Mouse (Mus musculus): ENCODE measurements around the gene Cntrob. TPM values are rescaled to one million over a fixed set of nuclear protein-coding genes. Genes with fewer than 3 reads are reported as not detected.

Gene Cntrob
- total RNA-seq, 1 experiment from 2014 or later: 10.7 TPM

GRCm38 (mm10) chr11:69298231-69298630 is 25.3 kb downstream of the Cntrob start:
- no peak for DNase-seq

DNA sequence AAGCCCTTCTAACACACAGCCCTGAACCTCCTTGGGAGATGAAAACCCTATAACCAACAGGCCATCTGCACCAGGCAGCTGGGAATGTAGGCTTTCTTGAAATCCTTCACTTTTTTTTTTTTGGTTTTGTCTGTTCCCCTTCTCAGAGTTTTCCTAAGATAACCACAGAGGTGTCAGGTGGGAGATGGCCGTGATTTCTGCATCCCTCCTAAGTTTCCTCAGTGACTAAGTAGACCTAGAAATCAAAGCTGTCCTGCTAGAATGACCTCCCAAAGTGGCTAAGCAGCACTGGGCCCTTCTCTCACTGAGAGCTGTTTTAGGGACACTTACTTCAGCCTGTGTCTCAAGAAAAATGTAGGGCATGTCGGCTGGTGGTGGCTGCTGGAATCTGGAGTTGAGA is 25.8 kb downstream of the Cntrob start:
- DNase-seq: no peak

- no peak for DNase-seq
These were observed 28.3 kb downstream of the Cntrob start for GRCm38 (mm10) chr11:69295286-69295685.

- no peak for DNase-seq
These were observed 32.5 kb downstream of the Cntrob start for GRCm38 (mm10) chr11:69291111-69291510.

GRCm38 (mm10) chr11:69277267-69277666 is 46.3 kb downstream of the Cntrob start:
- no peak for DNase-seq

- peak; percentile 69 for DNase-seq
These were observed 47.5 kb downstream of the Cntrob start for GRCm38 (mm10) chr11:69276081-69276480.

DNA sequence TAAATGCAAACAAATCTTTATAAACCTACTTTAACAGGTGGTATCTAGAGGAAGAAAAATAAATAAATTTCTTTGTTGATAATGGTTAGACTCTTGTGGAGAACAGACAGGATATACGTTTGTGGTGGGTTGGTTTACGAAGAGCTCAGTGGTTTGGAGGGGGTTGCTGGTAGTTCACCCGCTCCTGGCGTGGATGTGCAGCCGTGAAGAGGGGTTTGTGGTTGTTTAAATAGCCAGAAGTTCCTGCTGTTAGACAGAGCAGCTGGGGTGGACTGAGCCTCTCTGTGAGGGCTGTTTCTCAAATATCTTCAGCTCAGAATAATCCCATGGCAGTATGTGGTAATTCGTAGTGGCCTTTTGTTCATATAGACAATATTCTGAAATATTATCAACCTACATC is 47.9 kb downstream of the Cntrob start:
- DNase-seq: no peak

- peak; percentile 92 for DNase-seq
These were observed 51.3 kb downstream of the Cntrob start for GRCm38 (mm10) chr11:69272122-69272740.

DNA sequence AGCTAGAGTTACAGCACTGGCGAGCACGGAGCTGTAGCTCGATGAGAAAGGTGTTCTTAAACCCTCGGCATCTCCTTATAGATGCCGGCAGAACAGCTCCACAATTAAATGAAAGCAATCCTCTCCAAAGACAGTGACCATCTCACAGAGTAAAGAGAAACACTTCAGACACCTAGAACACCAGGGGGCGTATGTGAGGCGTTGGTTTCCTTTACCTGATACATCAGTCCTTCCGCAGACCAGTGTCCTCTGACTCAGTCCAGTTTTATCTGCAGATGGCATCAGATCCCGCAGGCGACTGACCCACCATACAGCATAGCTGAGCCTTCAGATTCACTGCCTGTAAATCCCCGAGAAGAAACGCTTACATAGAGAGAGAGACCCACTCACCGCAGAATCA is 54.0 kb downstream of the Cntrob start:
- DNase-seq: peak; percentile 87

DNA sequence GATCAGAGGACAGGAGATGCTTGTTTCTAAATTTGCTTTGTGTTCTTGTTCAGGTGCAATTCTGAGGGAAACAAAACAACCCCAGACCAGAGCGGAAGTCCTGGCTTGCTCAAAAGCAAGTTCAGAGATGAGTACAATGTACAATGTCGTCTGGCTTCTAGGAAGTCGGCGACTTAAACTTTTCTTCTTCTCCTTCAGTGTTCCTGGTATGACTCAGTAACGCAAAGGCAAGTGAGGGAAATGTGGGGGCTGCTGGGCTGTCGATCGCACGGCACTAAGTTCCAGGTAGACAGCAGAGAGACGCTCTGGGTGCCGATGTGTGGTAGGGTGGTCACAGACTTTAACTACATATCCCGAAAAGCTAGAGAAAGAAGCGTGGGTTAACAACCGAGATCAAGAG is 55.5 kb downstream of the Cntrob start:
- no peak for DNase-seq

DNA sequence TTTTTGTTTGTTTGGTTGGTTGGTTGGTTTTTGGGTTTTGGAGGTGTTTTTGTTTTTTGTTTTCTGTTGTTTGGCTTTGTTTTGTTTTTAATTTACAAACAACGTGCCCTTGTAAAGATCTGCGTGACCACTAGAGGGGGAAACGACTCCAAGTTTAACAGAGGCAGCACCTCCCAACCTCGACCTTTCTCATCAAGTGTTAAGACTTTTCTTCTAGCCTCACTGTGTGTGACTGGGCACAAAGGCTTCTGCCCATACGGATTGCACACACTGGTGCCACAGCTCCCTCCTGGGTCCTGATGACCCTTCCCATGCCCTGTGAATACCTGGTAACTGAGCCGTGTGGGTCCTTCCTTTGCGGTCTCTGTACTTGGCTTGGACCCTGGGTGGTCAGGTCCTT is 56.2 kb downstream of the Cntrob start:
- peak; percentile 32 for DNase-seq

DNA sequence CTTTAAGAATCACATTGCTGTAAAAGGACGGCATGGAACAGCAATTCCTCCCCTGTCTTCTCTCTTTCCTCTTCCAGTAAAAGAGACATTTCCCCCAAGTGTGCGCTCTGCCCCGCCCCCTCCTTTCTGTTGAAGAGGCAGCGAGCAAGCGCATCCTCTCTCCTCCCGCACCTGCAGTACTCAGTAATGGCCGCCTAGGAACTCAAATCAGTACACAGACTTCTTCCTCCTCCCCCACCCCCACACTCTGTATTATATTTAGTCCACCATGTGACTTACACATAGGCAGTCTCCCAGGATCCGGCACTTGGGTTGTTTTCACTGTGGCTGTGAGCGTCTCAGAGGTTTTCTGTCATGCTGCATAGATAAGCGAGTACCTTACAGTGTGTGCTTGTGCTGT is 57.3 kb downstream of the Cntrob start:
- peak; percentile 36 for DNase-seq

DNA sequence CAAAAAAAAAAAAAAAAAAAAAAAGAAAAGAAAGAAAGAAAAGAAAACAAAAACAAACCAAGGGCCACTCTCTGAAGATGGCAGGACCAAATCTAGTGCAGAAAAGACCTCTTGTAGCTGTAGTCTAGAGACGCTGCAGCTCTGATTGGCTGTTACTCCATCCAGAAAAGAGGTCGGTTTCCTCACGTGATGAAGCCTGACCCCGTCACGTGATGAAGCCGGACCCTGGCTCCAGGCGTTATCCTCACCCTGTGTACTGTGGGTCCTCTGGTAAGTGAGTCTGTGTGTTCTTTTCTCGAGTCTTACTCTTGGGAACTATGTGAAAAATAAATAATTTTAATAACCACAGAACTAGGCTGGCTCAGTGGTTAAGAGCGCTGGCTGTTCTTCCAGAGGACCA is 58.2 kb downstream of the Cntrob start:
- no peak for DNase-seq

- DNase-seq: no peak
These were observed 59.3 kb downstream of the Cntrob start for GRCm38 (mm10) chr11:69264276-69264675.

GRCm38 (mm10) chr11:69260111-69260510 is 63.5 kb downstream of the Cntrob start:
- no peak for DNase-seq

DNA sequence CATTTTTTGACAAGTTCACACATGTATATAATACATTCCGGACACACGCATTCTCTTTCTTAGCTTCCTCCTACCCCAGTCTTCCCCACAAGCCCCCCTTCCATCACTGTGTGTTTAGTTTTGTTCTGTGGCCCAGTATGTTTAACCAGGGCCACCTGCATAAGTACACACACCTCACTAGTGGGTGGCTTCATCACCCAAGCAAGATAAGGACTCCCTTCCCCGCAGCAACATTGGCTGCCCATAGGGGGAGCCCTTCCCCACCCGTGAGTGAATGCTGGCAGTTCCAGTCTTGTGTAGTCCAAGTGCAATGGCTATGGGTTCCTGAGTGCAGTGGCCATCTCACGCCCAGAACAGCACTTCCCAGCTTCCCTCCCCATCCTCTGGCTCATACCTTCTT is 65.3 kb downstream of the Cntrob start:
- peak; percentile 64 for DNase-seq

DNA sequence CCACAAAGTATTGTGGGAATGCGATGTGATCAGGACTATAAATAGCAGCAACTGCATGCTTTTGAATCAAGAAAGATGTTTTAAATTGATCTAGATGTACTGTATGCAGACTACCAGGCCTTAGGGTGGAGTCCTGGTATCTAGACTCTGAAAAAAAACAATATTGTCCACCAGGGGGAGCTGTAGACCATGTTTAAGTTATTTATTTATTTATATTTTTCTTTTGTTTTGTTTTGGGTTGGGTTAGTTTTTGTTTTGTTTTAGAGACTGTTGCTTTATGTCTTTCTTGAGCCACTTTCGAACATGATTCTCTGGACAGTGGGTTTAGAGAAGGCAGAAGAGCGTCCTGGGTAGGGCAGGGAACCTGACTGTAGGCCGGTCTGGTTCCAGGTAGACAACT is 65.8 kb downstream of the Cntrob start:
- no peak for DNase-seq

GRCm38 (mm10) chr11:69257072-69257471 is 66.5 kb downstream of the Cntrob start:
- no peak for DNase-seq

GRCm38 (mm10) chr11:69254808-69255207 is 68.8 kb downstream of the Cntrob start:
- DNase-seq: no peak

GRCm38 (mm10) chr11:69253131-69253530 is 70.4 kb downstream of the Cntrob start:
- DNase-seq: no peak

- no peak for DNase-seq
These were observed 71.6 kb downstream of the Cntrob start for GRCm38 (mm10) chr11:69251953-69252352.

GRCm38 (mm10) chr11:69251135-69251842 is 72.3 kb downstream of the Cntrob start:
- no peak for DNase-seq

GRCm38 (mm10) chr11:69250106-69250505 is 73.5 kb downstream of the Cntrob start:
- DNase-seq: peak; percentile 53

All from adrenal gland, postnatal 14 days (tissue).